Mouse (Mus musculus): ENCODE measurements around the gene Ptprf.

Ptprf gene

GRCm38 (mm10) chr4:118282182-118282562 is 9.0 kb downstream of the Ptprf start:
- DNase-seq: no peak

GRCm38 (mm10) chr4:118281444-118282181 is 9.6 kb downstream of the Ptprf start:
- no peak for DNase-seq

GRCm38 (mm10) chr4:118280506-118280905 is 10.7 kb downstream of the Ptprf start:
- DNase-seq: no peak

DNA sequence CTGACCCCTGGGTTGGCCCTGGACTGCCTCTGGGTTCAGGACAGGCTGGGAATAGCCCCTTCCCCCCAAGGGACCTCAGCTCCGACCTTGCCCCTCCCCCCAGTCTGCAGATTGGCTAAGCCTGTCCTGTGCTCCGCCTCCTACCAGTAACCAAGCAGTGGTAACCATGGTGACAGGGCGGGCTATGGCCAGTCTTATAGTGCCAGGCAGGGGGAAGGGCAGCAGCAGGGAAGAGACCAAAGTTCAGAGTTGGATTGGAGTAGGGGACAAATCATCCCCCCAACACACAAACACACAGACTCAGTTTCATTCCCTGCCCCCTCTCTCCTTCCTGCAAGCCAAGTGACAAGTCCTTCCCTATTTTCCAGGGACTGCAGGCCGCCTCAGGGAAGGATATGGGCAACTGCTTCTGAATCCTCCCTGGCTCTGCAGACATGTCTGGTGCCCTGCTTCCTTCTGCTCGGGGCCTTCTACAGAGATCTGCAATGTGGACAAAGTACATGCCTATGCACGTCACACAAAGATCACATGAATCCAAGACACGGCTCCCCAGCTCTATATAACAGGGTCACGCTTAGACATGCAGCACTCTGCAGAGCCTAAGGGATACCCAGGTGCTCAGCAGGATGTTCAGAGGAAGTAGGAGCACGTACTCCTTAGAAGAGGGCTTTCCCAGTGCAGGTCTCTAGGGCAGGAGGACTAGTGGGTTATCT is 14.5 kb downstream of the Ptprf start:
- DNase-seq: peak; percentile 81

- DNase-seq: no peak
Observed at GRCm38 (mm10) chr4:118275601-118276519, 15.3 kb downstream of the Ptprf start.

DNA sequence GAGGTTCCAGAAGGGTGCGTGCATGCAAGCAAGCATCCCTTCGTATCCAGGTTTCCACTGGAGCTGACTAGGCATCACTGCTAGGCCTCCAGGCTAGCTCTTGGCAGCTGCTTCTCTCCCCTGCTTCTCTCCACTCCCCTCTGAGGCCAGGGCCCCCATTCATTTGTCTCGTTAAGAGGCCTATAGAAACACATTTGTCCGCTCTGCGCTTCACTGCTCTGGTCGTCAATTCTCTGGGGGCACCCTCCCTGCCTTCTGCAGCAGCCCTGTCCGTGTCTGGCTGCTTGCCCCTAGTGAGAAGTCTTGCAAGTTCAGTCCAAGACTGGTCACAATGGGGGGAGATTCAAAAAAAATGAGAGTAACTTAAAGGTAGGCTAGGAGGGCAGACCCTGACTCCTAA is 16.7 kb downstream of the Ptprf start:
- no peak for DNase-seq

- no peak for DNase-seq
Observed at GRCm38 (mm10) chr4:118273998-118274397, 17.2 kb downstream of the Ptprf start.

- DNase-seq: peak; percentile 70
Observed at GRCm38 (mm10) chr4:118273545-118273944, 17.7 kb downstream of the Ptprf start.

GRCm38 (mm10) chr4:118272871-118273270 is 18.3 kb downstream of the Ptprf start:
- DNase-seq: no peak

DNA sequence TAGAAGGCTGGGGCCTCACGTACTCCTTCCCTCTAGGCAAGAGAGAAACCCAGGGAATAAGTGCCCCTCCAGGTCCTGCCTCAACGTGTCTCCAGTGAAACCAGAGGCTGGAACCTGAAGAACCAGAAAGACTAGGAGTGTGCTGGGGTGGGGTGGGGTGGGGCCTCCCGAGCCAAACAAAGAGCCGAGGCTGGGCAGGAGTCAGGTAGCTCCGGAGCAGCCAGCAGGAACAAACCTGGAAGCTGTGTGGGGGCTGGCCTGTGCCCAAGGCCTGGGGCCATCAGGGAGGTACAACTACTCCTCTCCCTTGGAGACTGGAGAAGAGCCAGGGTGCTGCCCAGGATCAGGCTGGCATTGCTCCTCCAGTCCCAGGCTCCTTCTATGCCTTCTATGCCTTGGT is 18.9 kb downstream of the Ptprf start:
- DNase-seq: peak; percentile 73

DNA sequence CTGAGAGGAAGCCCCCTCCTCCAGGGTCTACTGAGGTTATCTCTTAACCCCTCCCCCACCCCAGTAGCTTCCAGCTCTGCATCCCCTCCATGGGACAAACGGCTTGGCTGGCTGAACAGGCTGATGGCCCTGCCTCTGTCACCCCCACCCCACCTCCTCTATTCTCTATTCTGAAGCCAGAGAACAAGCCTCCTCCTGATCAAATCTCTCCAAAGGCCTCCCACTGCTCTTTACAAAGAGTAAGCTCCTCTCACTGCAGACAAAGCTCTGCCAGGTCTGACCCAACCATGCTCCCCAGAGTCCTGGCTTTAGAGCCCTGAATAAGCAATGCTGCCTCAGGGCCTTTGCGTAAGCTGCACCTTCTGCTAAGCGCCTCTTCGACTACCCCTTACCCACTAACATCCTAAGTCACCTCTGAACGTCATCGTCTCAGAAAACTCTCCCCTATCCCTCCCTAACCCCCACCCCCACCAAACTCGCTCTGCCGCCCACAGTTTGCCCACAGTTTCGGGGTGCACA is 19.6 kb downstream of the Ptprf start:
- DNase-seq: no peak

GRCm38 (mm10) chr4:118270706-118271105 is 20.5 kb downstream of the Ptprf start:
- no peak for DNase-seq

DNA sequence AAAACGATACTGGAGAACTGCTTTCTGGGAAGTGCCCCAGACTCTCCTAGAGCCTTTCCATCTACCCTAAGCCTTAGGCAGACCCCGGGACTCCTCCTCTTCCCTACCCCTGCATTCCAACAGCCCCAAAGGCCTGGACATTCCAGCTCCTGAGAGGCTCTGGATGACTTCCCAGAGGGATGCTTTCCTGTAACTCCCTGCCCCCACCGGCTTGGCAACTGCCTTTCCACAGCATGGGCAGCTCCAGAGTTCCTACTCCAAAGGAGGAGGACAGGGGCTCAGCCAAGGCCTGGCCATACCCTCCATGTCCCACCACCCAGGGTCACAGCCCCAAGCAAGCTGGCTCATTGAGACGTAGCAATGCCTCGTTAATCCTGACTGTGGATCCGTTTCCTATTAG is 21.2 kb downstream of the Ptprf start:
- DNase-seq: peak; percentile 85

GRCm38 (mm10) chr4:118268429-118269212 is 22.6 kb downstream of the Ptprf start:
- no peak for DNase-seq

GRCm38 (mm10) chr4:118265557-118265956 is 25.6 kb downstream of the Ptprf start:
- DNase-seq: peak; percentile 42

- DNase-seq: no peak
Observed at GRCm38 (mm10) chr4:118261771-118262473, 29.3 kb downstream of the Ptprf start.

DNA sequence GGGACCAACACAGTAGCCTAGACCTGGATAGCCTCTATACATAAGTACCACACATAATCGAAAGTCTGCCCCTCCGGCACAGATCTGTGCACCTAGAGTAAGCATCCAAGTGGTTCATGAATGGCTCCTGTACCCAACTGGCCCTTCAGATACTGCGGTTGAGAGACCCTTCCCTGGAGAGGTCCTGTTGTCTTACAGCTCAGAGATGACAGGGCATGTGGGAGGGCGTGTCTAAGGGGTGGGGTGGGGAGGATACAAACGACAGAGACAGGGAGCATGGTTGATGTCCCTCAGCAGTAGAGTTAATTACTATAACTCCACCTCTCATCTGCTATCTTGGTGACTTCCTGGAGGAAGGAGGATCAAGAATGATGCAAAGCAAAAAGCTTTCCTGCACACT is 29.9 kb downstream of the Ptprf start:
- DNase-seq: no peak

- DNase-seq: peak; percentile 65
Observed at GRCm38 (mm10) chr4:118260551-118261267, 30.5 kb downstream of the Ptprf start.

DNA sequence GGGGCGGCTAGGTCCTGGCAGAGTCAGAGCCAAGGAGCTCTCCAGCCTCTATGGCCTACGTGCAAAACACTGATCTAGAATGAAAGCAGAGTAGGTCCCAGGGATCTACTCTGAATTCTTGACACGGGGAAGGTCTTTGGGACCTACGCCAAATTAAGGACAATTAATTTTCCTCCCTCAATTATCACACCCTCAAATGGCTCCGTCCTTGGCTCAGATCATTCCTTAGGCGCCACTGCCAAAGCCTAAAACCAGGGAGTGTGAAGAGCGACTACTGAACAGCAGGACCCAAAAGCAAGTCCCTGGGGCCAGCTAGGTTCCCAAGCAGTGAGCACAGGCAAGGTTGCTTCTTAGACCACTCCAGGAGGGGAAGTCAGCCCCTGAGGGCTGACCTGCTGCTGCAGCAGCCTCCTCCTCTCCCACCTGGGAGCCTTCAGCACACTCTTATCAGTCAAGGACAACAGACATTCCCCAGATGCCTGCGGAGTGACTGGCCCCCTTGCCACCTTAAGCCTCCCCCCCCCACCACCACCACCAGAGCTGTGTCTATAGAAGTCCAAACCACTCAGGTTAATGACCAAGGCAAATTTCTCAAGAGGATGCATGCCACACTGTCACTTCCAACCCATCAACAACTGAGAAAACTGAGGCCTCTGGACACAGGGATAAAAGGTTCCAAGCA is 31.3 kb downstream of the Ptprf start:
- DNase-seq: no peak

- DNase-seq: no peak
Observed at GRCm38 (mm10) chr4:118257977-118258376, 33.2 kb downstream of the Ptprf start.

Data from lung, postnatal 14 days (tissue).